In the genomic region with DNA sequence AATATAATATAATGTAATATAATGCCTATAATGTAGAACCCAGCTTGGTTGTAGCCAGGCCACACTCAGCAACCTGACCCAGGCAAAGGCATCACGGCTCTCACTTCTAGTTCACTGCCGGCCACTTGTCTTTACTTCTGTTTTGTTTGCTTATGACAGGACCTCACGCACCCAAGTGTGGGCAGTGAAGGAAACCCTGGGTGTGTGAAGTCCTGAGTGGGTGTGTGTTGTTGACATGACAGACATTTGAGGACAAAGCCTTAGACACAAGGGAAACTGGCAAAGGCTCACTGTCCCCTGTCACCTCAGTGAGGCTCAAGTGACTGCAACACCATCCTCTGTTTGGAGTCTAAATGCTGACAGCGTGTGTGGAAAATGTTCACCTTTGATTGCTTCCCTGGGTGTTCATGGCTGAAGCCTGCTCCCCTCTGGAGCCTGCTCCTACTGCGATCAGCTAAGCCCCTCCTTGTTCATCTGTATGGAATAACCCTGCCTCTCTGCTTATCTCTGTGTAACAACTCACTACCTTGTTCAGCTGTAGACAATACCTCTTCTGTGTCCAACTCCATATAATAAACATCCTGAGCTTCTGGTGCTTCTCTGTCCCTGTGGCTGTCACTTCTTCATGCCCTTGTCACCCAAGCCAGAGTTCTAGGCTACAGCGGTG, we compare ENCODE assay signal across 11 mouse cellular contexts.
"Had no signal": no experiment of that assay in that cellular context is flagged by ENCODE, and none has a peak within 500 bp of the region (broad histone marks: within the 10 kb centered on the region; RNA-seq: fewer than 3 reads in every experiment).

No protein-coding gene starts in this region.

- DNase-seq: kidney, adult 2 months; kidney, postnatal 14 days; left cerebral cortex, postnatal 4 days; lung, embryonic 14.5 days; right cerebral cortex, postnatal 14 days; thymus, postnatal 4 days had no signal

- H3K4me2 ChIP-seq: kidney, embryonic 15.5 days; limb, embryonic 13.5 days; liver, embryonic 15.5 days; lung, embryonic 14.5 days; midbrain, embryonic 12.5 days; stomach, embryonic 15.5 days had no signal

- H3K9ac ChIP-seq: kidney, embryonic 15.5 days; limb, embryonic 13.5 days; liver, embryonic 15.5 days; lung, embryonic 14.5 days; midbrain, embryonic 12.5 days; stomach, embryonic 15.5 days had no signal

- H3K27me3 ChIP-seq: kidney, embryonic 15.5 days; limb, embryonic 13.5 days; liver, embryonic 15.5 days; midbrain, embryonic 12.5 days; stomach, embryonic 15.5 days had no signal

- H3K4me3 ChIP-seq: kidney, embryonic 15.5 days; limb, embryonic 13.5 days; liver, embryonic 15.5 days; midbrain, embryonic 12.5 days; stomach, embryonic 15.5 days had no signal

- H3K4me1 ChIP-seq: kidney, embryonic 15.5 days; limb, embryonic 13.5 days; midbrain, embryonic 12.5 days; stomach, embryonic 15.5 days had no signal

- H3K27ac ChIP-seq: kidney, embryonic 15.5 days; limb, embryonic 13.5 days; liver, embryonic 15.5 days; midbrain, embryonic 12.5 days; stomach, embryonic 15.5 days had no signal

- H3K9me3 ChIP-seq: kidney, embryonic 15.5 days; limb, embryonic 13.5 days; liver, embryonic 15.5 days; midbrain, embryonic 12.5 days; stomach, embryonic 15.5 days had no signal
